Mouse (Mus musculus) cerebellum, adult 11-12 months (tissue): ENCODE results near the gene Lamc2.

Experiments used
- DNase-seq: peaks from one replicate; pipeline ENCODE4 v3.0.0; 2022

Lamc2 gene

GRCm38 (mm10) chr1:153185828-153186803 is at the start of gene Lamc2:
Lamc2 (minus strand) TSS chr1:153186447.
- DNase-seq, result peak; percentile 10

GRCm38 (mm10) chr1:153235576-153235975 is 49.3 kb upstream of the Lamc2 start:
- no peak for DNase-seq

GRCm38 (mm10) chr1:153231681-153232080 is 45.4 kb upstream of the Lamc2 start:
- DNase-seq, result no peak

- DNase-seq, result no peak
These were observed 41.7 kb upstream of the Lamc2 start for GRCm38 (mm10) chr1:153227916-153228315.

- no peak for DNase-seq
These were observed 40.8 kb upstream of the Lamc2 start for GRCm38 (mm10) chr1:153227096-153227495.

GRCm38 (mm10) chr1:153225786-153226725 is 39.8 kb upstream of the Lamc2 start:
- DNase-seq, result no peak

- DNase-seq, result no peak
These were observed 38.1 kb upstream of the Lamc2 start for GRCm38 (mm10) chr1:153224331-153224730.

- DNase-seq, result peak; percentile 12
These were observed 33.1 kb upstream of the Lamc2 start for GRCm38 (mm10) chr1:153219376-153219775.

GRCm38 (mm10) chr1:153216516-153216915 is 30.3 kb upstream of the Lamc2 start:
- DNase-seq, result no peak

- DNase-seq, result no peak
These were observed 29.4 kb upstream of the Lamc2 start for GRCm38 (mm10) chr1:153215676-153216075.

GRCm38 (mm10) chr1:153210992-153211391 is 24.7 kb upstream of the Lamc2 start:
- no peak for DNase-seq

GRCm38 (mm10) chr1:153210198-153210597 is 24.0 kb upstream of the Lamc2 start:
- no peak for DNase-seq

GRCm38 (mm10) chr1:153202195-153202594 is 15.9 kb upstream of the Lamc2 start:
- no peak for DNase-seq

GRCm38 (mm10) chr1:153201448-153201847 is 15.2 kb upstream of the Lamc2 start:
- DNase-seq, result no peak

GRCm38 (mm10) chr1:153197316-153197850 is 11.1 kb upstream of the Lamc2 start:
- no peak for DNase-seq

- no peak for DNase-seq
These were observed 6.7 kb upstream of the Lamc2 start for GRCm38 (mm10) chr1:153192945-153193344.

- no peak for DNase-seq
These were observed 6.1 kb upstream of the Lamc2 start for GRCm38 (mm10) chr1:153192379-153192778.

GRCm38 (mm10) chr1:153191943-153192329 is 5.7 kb upstream of the Lamc2 start:
- DNase-seq, result no peak

- no peak for DNase-seq
These were observed 5.1 kb upstream of the Lamc2 start for GRCm38 (mm10) chr1:153191237-153191942.

GRCm38 (mm10) chr1:153188081-153188480 is 1.8 kb upstream of the Lamc2 start:
- no peak for DNase-seq

GRCm38 (mm10) chr1:153180586-153181289 is 5.5 kb downstream of the Lamc2 start:
- DNase-seq, result peak; percentile 41

- no peak for DNase-seq
These were observed 6.1 kb downstream of the Lamc2 start for GRCm38 (mm10) chr1:153180160-153180559.
